Mouse (Mus musculus) fat pad, adult 2 months (tissue): ENCODE measurements at regions not wholly inside any gene's neighbourhood (a gene's known extent, or its start where the extent isn't known, plus 50 kb on each side); places are given as distances from the start of the nearest gene placed in this dataset.
"Not testable (repeated sequence)": the region's sequence is repeated elsewhere in the genome, so short reads cannot be mapped to it uniquely, and the experiment has no call there.

Experiments used
- DNase-seq: peaks from one replicate; pipeline ENCODE4 v3.0.0-alpha.2; 2011; ENCODE audit warnings: low read depth, low spot score; ENCODE audit errors: extremely low read depth

GRCm38 (mm10) chr6:101882938-101883337 is 505.2 kb upstream of the Pdzrn3 start:
- no peak for DNase-seq

GRCm38 (mm10) chr6:101874894-101875293 is 497.2 kb upstream of the Pdzrn3 start:
- no peak for DNase-seq

GRCm38 (mm10) chr6:101858895-101859294 is 481.2 kb upstream of the Pdzrn3 start:
- no peak for DNase-seq

- DNase-seq: no peak
These were observed 463.0 kb upstream of the Pdzrn3 start for GRCm38 (mm10) chr6:101840695-101841094.

- DNase-seq: no peak
These were observed 459.9 kb upstream of the Pdzrn3 start for GRCm38 (mm10) chr6:101837563-101837962.

- DNase-seq: no peak
These were observed 416.3 kb upstream of the Pdzrn3 start for GRCm38 (mm10) chr6:101793986-101794385.

- DNase-seq: no peak
These were observed 400.2 kb upstream of the Pdzrn3 start for GRCm38 (mm10) chr6:101777864-101778263.

GRCm38 (mm10) chr6:101773151-101773550 is 395.5 kb upstream of the Pdzrn3 start:
- no peak for DNase-seq

GRCm38 (mm10) chr6:101735107-101735506 is 357.4 kb upstream of the Pdzrn3 start:
- no peak for DNase-seq

GRCm38 (mm10) chr6:101720513-101720912 is 342.8 kb upstream of the Pdzrn3 start:
- no peak for DNase-seq

- DNase-seq: no peak
These were observed 312.0 kb upstream of the Pdzrn3 start for GRCm38 (mm10) chr6:101689684-101690083.

- no peak for DNase-seq
These were observed 308.9 kb upstream of the Pdzrn3 start for GRCm38 (mm10) chr6:101686578-101686977.

GRCm38 (mm10) chr6:101685734-101686133 is 308.0 kb upstream of the Pdzrn3 start:
- DNase-seq: no peak

GRCm38 (mm10) chr6:101684390-101684789 is 306.7 kb upstream of the Pdzrn3 start:
- DNase-seq: no peak

GRCm38 (mm10) chr6:101674846-101675245 is 297.1 kb upstream of the Pdzrn3 start:
- no peak for DNase-seq

- no peak for DNase-seq
These were observed 293.1 kb upstream of the Pdzrn3 start for GRCm38 (mm10) chr6:101670770-101671169.

- no peak for DNase-seq
These were observed 291.6 kb upstream of the Pdzrn3 start for GRCm38 (mm10) chr6:101669118-101669845.

GRCm38 (mm10) chr6:101654351-101654750 is 276.7 kb upstream of the Pdzrn3 start:
- no peak for DNase-seq

GRCm38 (mm10) chr6:101650348-101650747 is 272.7 kb upstream of the Pdzrn3 start:
- DNase-seq: not testable (repeated sequence)

- no peak for DNase-seq
These were observed 239.6 kb upstream of the Pdzrn3 start for GRCm38 (mm10) chr6:101617295-101617694.

GRCm38 (mm10) chr6:101616776-101617175 is 239.1 kb upstream of the Pdzrn3 start:
- DNase-seq: no peak

GRCm38 (mm10) chr6:101609015-101609414 is 231.3 kb upstream of the Pdzrn3 start:
- DNase-seq: no peak

GRCm38 (mm10) chr6:101603083-101603482 is 225.4 kb upstream of the Pdzrn3 start:
- no peak for DNase-seq
